Mouse (Mus musculus) frontal cortex, adult 2 months (tissue): ENCODE measurements around the gene Irf2bpl. TPM values are rescaled to one million over a fixed set of nuclear protein-coding genes. Genes with fewer than 3 reads are reported as not detected.

Experiments
- DNase-seq, 2 experiments: peaks; one replicate each; pipeline ENCODE4 v3.0.0; 2022; ENCODE audit warnings: low spot score in 1 of 2; ENCODE audit errors: extremely low spot score in 1 of 2
- polyA plus RNA-seq: library from polyadenylated mRNA; depleted of rRNA; stranded (reverse); fragments of >200 nt; gene quantifications from 2 replicates; pipeline ENCODE4 v1.2.3, GENCODE M21; 2012

Gene Irf2bpl
- polyA plus RNA-seq, 1 experiment: 48.5 TPM

DNA sequence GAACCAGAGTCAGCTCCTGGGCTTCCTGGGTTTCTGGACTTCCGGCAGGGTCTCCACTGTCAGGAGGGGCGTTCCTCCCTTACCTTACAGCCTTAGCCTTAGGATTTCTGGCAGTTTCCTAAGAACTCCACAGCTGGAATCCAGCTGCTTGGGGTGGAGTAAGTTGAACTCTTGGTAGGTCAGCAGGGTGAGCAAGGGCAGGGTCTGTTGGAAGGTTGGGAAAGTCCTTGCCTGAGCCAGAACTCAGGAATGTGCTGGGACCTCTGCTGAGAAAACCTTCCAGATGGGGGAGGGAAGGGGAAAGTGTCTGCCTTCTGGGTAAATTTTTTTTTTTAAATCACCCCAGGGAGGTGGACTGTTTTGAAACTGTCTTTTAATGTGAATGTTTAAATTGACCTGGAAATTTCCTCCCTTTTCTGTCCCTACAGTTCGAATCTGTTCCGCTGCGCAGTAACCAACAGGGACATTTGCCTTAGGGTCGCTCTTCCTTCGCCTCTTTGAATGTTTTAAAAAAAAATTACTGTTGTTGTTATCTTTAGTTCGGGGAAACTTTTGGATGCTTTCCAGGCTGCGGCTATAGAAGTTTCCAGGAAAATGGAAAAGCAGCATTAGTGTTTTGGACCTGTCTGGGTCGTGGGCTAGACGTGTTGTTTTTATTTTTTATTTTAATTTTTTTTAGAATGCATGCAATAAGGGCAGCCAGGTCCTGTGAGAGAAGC is 15.0 kb upstream of the Irf2bpl start:
- no peak for DNase-seq

GRCm38 (mm10) chr12:86898448-86898847 is 13.8 kb upstream of the Irf2bpl start:
- no peak for DNase-seq

- no peak for DNase-seq
These were observed 13.2 kb upstream of the Irf2bpl start for GRCm38 (mm10) chr12:86897769-86898273.

- no peak for DNase-seq
These were observed 12.4 kb upstream of the Irf2bpl start for GRCm38 (mm10) chr12:86896921-86897512.

DNA sequence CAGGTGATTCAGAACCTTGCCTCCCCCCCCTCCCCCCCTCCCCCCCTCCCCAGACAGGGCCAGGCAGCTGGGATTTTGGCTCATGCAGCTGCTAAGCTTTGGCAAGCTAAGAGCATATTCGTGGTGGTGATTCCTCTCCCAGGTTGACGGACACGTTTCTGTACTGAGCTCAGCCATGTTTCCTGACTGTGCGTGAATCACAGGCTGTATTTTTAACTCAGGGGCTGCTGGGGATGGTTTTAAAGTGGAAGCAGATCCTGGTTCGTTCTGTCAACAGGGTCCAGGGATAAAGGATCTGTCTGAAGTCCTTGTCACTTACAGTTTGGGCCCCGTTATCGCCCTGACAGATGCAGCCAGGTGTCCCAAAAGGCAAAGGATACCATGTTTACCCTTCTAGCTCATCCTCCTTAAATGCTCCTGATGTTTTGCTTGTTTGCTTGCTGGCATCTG is 11.9 kb upstream of the Irf2bpl start:
- DNase-seq: peak in 1 of 2 experiments; percentile 71

GRCm38 (mm10) chr12:86895703-86896409 is 11.3 kb upstream of the Irf2bpl start:
- no peak for DNase-seq

GRCm38 (mm10) chr12:86894841-86895428 is 10.3 kb upstream of the Irf2bpl start:
- peak in 1 of 2 experiments; percentile 70 for DNase-seq

- DNase-seq: peak; percentile 98 to 100
These were observed 9.7 kb upstream of the Irf2bpl start for GRCm38 (mm10) chr12:86894184-86894839.

GRCm38 (mm10) chr12:86893326-86894183 is 9.0 kb upstream of the Irf2bpl start:
- no peak for DNase-seq

- no peak for DNase-seq
These were observed 8.2 kb upstream of the Irf2bpl start for GRCm38 (mm10) chr12:86892711-86893311.

DNA sequence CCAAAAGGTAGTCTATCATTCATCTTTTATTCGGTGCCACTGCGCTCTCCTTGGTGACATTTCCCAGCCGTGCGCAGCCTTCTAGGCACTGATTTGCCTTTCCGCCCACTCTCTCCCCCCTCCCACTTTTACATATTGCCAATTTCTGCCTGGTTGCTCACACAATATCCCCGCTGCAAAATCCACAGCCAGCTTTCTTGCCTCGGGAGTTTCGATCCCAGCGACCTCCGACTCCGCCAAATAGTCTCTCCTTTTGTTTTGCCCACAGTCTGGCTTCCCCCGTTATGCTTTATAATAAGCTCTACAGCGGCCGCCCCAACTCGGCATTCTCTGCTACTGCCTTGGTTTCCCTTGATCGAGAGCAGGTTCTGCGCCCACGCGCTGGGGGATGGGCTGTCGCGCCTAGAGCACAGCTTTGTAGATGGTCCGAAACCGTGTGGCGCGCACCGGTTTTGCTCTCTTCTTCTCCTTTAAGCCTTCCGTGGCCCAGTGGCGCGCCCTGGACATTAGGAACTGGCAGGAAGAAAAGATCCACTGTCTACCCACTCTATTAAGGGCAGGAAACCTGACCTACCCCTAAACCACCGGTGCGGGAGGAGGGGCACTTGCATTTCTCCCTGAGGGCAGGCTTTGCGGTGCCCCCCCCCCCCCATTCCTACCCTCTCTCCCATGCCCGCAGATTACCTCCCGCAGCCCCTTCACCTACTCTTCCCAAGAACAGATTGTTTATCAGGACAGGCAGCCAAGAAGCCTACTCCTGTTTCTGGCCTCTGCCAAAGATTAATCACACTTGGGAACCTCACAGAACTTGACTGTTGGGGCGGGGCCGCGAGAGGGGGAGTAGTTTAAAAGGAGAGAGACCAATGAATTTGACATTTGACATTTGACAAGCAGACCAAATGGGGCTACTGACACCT is 7.4 kb upstream of the Irf2bpl start:
- peak in 1 of 2 experiments; percentile 72 for DNase-seq

DNA sequence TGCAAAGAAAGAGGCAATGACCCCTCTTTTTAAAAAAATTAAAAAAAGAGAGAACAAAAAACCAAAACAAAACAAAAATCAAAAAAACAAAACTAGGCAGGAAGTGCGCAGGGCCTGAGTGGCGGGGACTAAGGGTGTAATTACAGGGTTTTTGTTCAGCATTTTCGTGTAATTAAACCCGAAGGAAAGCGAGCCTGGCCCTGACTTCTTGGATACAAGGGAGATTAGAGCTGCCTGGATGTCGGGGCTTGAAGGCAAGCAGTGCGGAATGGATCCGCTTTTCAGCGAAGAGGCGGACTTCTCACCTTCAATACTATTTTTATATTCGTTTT is 6.8 kb upstream of the Irf2bpl start:
- no peak for DNase-seq

DNA sequence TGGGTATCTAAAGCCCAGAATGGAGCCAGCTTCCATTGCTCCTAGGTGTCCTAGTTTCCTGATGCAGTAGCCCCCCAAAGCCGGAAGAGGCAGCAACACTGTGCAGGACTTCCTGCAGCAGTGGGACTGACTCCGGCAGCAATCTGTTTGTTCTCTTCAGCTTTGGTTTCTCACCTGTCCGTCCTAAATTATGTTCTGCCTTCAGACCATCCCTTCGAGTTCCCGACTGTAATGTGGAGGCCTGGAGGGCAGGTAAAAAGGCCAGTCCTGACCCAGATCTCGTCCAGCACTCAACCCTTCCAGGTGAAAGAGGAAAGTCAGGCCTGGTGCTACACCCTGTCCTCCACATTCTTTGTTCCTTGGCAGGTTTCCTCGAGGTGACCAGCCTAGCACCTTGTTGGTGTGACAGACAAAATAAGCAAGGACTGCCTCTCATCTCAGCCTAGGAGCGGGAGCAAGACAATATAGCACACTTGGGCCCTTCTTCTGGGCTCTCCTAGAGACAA is 6.3 kb upstream of the Irf2bpl start:
- no peak for DNase-seq

DNA sequence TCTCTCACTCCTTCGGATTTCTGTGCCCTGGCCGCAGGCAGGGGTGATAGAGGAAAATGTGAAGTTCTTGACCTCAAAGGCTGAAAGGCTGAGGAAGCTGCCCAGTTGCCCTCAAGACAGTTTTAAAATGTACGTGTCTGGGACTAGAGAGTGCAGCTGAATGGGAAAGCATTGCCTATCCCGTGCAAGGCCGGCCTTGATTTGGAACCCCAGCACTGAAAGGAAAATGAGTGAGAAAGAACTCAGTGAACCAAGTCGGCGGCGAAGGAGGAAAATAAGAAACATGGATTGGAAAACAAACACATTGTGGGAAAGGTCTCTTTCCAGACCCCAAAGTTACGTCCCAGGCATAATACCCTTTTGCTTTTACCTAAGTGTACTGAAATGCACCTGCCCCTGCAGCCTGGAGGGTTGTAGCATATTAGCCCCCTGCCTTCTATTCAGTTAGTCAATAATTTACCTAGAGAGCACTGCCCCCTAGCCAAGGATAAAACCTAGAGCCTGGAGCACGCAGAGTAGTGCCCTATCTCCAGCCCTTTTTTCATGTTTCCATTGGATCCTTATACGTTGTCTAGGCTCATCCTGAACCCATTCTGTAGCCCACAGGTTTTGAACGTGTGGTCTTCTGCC is 5.6 kb upstream of the Irf2bpl start:
- DNase-seq: no peak

GRCm38 (mm10) chr12:86889103-86889644 is 4.6 kb upstream of the Irf2bpl start:
- DNase-seq: no peak

DNA sequence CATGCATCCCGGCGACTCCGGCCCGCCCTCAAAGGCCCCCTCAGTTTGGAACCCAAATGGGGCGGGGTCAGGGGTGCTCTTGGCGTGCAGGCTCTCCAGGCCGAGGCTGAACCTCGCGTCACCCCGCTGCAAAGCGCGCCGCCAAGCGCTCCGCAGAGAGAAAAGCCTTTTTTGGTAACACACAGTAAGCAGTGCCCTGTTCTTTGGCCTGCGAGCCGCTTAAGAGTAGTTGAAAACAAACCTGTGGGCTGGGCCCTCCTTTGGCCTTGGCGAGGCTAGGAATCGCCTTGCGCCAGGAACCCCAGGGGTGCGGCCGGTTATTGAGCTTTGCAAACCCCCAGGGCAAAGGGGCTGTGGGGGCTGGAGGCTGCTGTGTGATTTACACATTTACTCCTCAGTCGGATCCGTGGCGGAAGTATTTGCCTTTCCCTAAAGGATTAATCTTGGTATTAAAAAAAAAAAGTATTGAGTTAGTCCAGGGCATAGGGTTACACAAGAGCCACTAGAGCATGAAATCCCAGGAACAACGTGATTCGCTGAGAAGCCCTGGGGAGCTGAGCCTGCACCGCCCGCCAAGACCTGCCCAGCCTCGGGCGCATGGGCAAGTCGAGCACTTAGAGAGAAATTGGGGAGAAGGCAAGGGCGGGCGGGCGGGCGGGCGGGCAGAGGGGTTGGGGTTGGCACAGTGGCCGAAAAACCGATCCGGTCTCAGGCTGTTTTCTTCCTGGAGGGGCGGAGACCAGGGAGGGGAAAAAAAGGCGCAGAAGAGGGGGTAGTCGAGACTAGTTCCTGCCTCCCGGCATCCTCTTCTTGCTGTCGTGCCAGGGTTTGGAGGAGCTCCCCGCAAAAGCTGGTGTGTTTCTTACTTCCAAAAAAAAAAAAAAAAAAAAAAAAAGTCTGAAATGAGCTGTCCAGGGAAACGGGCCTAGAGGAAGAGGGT is 3.8 kb upstream of the Irf2bpl start:
- DNase-seq: peak in 1 of 2 experiments; percentile 83
